Mouse (Mus musculus) forebrain, embryonic 12.5 days (tissue): ENCODE data around the gene Prtn3. TPM values are rescaled to one million over a fixed set of nuclear protein-coding genes. Genes with fewer than 3 reads are reported as not detected.

ENCODE experiments used
- ATAC-seq: fragments of 200-750 bp; cut with Nextera tagmentation; 2 replicates; pipeline ENCODE4 v1.8.0; 2017; ENCODE audit warnings: moderate TSS enrichment; ENCODE audit not compliant: low FRiP score
- H3K27ac ChIP-seq: fragments of 300-500 bp; sonication (generic); 2 replicates; pipeline ENCODE4 v1.5.1; 2016; ENCODE audit warnings: mild to moderate bottlenecking
- H3K27me3 ChIP-seq: fragments of 300-500 bp; sonication (generic); 2 replicates; pipeline ENCODE4 v1.6.1; 2016; ENCODE audit warnings: mild to moderate bottlenecking
- H3K36me3 ChIP-seq: fragments of 300-500 bp; sonication (generic); replicated peaks from 2 replicates; pipeline ENCODE4 v1.6.1; 2016; ENCODE audit warnings: mild to moderate bottlenecking
- H3K4me1 ChIP-seq: fragments of 300-500 bp; sonication (generic); 2 replicates; pipeline ENCODE4 v1.6.1; 2016
- H3K4me2 ChIP-seq: fragments of 300-500 bp; sonication (generic); 2 replicates; pipeline ENCODE4 v1.6.1; 2016; ENCODE audit warnings: mild to moderate bottlenecking, moderate library complexity
- H3K4me3 ChIP-seq: fragments of 300-500 bp; sonication (generic); replicated peaks from 2 replicates; pipeline ENCODE4 v1.5.1; 2016; ENCODE audit warnings: mild to moderate bottlenecking
- H3K9ac ChIP-seq: fragments of 300-500 bp; sonication (generic); 2 replicates; pipeline ENCODE4 v1.6.1; 2016; ENCODE audit warnings: mild to moderate bottlenecking
- H3K9me3 ChIP-seq: fragments of 300-500 bp; sonication (generic); 2 replicates; pipeline ENCODE4 v1.6.1; 2016
- WGBS: fragments of 180-500 bp; shearing (Covaris S2); methylation state at CpG from one replicate; pipeline ENCODE4 v1.1.7; 2016; 5-methylcytosine and 5-hydroxymethylcytosine counted together
- polyA plus RNA-seq: library from polyadenylated mRNA; unstranded; fragments of >200 nt; fragmentation: Nextera tagmentation; extraction: Ambion mirVana; gene quantifications from 2 replicates; pipeline ENCODE4 v1.2.1, GENCODE M21; 2016

Gene Prtn3
- polyA plus RNA-seq, 1 experiment from 2014 or later, result 16.2 TPM

DNA sequence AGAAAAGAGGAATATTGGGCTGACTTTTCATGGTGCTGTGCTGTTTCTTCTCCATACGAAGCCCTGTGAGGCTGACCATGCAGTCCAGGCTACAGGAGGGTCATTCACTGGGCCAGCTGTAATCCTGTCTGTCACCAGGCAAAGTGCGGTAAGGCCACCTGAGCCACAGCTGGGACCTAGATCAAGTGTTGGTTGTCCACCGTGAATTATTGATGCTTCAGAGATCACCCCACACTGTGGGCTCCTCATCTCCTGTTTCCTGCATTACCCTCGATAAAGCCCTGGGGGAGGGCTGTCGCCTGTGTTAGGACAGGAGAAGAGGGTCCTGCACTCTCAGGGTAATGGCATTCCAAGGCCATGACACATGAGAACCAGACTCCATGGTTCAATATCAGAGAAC is 27.7 kb upstream of the Prtn3 start:
- no peaks in the 10 kb centered on the region for H3K27me3 ChIP-seq
- no peaks in the 10 kb centered on the region for H3K9me3 ChIP-seq
- ATAC-seq, result no peak
- no peaks in the 10 kb centered on the region for H3K36me3 ChIP-seq
- no peak overlapping the region for H3K27ac ChIP-seq
- no peak overlapping the region for H3K4me3 ChIP-seq
- 73% methylated on average over 5 of the region's 5 CpGs for WGBS
- H3K9ac ChIP-seq, result no peak overlapping the region
- H3K4me2 ChIP-seq, result no peak overlapping the region
- H3K4me1 ChIP-seq, result peaks cover 24% of the 10 kb centered on the region

DNA sequence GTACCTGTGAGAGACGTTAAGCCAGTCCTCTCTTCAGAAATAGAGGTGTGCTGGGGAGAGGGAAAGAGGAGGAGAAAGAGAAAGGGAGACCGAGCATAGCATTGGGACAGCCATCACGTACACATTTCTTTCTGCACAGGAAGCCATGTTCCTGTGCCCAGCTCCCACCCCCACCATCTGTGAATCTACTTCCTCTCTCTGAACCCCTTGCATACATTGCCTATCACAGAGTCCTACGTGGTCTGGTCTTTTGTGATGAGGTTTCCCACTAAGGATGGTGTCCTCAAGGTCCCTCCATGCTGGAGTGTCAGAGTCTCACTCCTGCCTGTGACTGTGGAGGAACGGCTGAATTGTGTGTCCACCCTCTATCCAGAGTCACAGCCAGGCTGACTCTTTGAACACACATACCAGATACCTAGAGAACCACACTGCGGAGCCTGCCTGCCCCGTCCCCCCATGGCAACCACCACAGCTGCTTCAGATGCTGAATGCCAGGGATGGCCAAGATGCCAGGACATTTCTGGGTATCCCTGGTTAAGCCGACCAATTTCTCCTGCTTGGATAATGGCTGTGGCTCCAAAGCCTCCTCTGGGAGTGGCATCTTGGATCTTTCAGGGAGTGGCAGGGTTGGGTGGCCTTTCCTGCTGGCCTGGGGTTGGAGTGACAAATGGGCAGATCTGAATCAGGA is 24.2 kb upstream of the Prtn3 start:
- Histone ChIP-seq H3K36me3 (no peaks in the 10 kb centered on the region), H3K27ac (no peak overlapping the region), H3K27me3 (no peaks in the 10 kb centered on the region), H3K4me2 (no peak overlapping the region), H3K9me3 (no peaks in the 10 kb centered on the region), H3K4me1 (peaks cover 27% of the 10 kb centered on the region), H3K4me3 (no peak overlapping the region), H3K9ac (no peak overlapping the region)
- ATAC-seq, result no peak
- WGBS, result 85% methylated on average over 8 of the region's 8 CpGs

DNA sequence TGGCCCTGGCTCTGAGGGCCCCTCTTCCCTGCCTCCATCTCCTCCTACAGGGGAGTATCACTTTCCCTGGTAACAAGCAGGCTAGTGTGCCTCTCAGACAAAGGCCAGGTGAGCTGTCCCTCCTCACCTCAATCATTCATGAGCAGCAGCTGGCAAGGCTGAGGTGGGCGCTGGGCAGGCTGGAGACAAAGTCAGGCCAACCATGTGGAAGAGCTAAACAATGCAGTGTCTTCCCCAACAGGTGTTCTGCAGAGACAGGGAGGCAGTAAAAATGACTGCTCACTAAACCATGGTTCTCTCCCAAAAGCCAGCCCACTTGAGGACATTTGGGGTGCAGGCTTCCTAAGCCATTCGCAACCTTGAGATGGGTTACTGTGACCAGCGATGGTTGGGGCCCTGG is 22.6 kb upstream of the Prtn3 start:
- Histone ChIP-seq H3K27ac (peak overlapping the region; percentile 100), H3K4me2 (peak overlapping the region; percentile 91), H3K4me3 (no peak overlapping the region), H3K9ac (peak overlapping the region; percentile 90; the same call in 1 of the 2 replicates), H3K36me3 (peaks cover 5% of the 10 kb centered on the region), H3K27me3 (no peaks in the 10 kb centered on the region), H3K9me3 (no peaks in the 10 kb centered on the region), H3K4me1 (peaks cover 39% of the 10 kb centered on the region)
- 85% methylated on average over 3 of the region's 3 CpGs for WGBS
- no peak for ATAC-seq

DNA sequence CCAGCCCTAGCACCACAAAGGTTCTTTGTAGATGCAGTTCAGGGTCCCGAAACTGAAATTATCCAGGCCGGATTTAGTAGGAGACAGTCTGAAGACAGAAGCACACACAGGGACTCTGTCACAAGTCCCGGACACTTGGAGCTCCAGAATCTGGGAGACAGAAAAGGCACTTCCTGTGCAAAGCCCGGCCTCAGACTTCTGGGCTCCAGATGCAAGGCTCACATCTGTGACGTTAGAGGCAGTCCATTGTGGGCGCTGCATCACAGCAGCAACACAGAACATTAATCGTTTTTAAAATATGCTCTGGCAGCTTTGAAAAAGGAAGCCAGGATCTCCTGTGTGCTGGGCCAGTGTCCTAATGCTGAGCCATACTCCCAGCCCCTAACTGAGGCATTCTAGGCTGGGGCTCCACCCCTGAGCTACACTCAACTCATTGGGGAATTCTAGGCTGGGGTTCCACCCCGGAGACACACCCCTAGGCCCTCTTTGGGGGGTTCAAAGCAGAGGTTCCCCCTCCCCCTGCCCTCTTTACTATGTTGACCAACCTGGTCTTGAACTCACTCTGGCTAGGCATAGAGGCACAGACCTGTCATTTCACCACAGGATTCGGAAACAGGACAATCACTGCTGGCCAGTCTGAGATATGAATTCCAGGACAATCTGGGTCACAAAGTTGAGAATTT is 22.0 kb upstream of the Prtn3 start:
- H3K36me3 ChIP-seq, result peaks cover 11% of the 10 kb centered on the region
- H3K4me2 ChIP-seq, result peak overlapping the region; percentile 91
- no peak for ATAC-seq
- no peaks in the 10 kb centered on the region for H3K27me3 ChIP-seq
- 63% methylated on average over 9 of the region's 9 CpGs for WGBS
- H3K9ac ChIP-seq, result peak overlapping the region; percentile 90
- peak overlapping the region; percentile 99 for H3K4me3 ChIP-seq
- peak overlapping the region; percentile 100 for H3K27ac ChIP-seq
- H3K4me1 ChIP-seq, result peaks cover 45% of the 10 kb centered on the region
- no peaks in the 10 kb centered on the region for H3K9me3 ChIP-seq

DNA sequence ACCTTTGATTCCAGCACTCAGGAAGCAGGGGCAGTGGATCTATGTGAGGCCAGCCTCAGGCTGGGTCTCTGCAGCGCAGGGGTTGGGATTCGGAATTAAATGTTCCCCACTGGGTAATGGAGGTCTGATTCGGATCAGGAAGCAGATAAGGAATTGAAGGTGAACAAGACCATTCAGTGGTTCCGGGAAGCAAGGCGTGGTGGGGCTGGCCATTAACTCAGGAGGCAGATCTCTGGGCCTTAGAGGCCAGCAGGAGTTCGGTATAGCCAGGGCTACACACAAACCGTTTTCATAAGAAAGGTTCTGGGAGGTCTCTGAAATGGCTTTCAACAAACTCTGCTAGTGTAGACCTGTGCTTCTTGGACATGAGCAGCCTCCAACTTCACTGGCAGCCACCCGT is 21.4 kb upstream of the Prtn3 start:
- H3K27me3 ChIP-seq, result no peaks in the 10 kb centered on the region
- peaks cover 51% of the 10 kb centered on the region for H3K4me1 ChIP-seq
- H3K27ac ChIP-seq, result peak overlapping the region; percentile 100

DNA sequence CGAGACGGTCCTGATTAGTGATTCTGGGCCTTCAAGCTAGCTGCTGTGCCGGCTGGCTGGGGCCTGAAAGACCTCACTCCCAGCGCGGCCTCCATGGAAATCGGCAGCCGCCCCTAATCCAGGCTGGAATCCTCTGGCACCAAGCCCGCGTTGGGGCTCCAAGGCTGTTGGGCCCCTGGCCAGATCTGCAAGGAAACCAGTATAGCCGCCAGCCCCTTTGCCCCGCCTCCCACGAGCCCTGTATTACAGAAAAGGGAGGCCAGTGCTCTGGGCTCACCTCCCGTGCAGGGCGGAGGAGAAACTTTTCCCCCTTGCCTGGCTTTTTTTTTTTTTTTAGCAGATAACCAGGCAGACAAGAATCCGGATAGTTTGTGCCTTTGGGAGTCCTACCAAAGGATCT is 20.9 kb upstream of the Prtn3 start:
- peak overlapping the region; percentile 100 for H3K27ac ChIP-seq
- H3K9ac ChIP-seq, result peak overlapping the region; percentile 90
- H3K9me3 ChIP-seq, result no peaks in the 10 kb centered on the region
- H3K36me3 ChIP-seq, result peaks cover 22% of the 10 kb centered on the region
- WGBS, result under 1% methylated on average over 15 of the region's 15 CpGs
- peak overlapping the region; percentile 99 for H3K4me3 ChIP-seq
- ATAC-seq, result peak; percentile 39
- peaks cover 53% of the 10 kb centered on the region for H3K4me1 ChIP-seq
- H3K27me3 ChIP-seq, result no peaks in the 10 kb centered on the region
- H3K4me2 ChIP-seq, result peak overlapping the region; percentile 91

More for the DNA sequence above, 21.4 kb upstream of the Prtn3 start:
- Histone ChIP-seq H3K4me3 (peak overlapping the region; percentile 99), H3K36me3 (peaks cover 16% of the 10 kb centered on the region), H3K9me3 (no peaks in the 10 kb centered on the region), H3K9ac (peak overlapping the region; percentile 90), H3K4me2 (peak overlapping the region; percentile 91)
- ATAC-seq, result no peak
- 29% methylated on average over 8 of the region's 8 CpGs for WGBS

DNA sequence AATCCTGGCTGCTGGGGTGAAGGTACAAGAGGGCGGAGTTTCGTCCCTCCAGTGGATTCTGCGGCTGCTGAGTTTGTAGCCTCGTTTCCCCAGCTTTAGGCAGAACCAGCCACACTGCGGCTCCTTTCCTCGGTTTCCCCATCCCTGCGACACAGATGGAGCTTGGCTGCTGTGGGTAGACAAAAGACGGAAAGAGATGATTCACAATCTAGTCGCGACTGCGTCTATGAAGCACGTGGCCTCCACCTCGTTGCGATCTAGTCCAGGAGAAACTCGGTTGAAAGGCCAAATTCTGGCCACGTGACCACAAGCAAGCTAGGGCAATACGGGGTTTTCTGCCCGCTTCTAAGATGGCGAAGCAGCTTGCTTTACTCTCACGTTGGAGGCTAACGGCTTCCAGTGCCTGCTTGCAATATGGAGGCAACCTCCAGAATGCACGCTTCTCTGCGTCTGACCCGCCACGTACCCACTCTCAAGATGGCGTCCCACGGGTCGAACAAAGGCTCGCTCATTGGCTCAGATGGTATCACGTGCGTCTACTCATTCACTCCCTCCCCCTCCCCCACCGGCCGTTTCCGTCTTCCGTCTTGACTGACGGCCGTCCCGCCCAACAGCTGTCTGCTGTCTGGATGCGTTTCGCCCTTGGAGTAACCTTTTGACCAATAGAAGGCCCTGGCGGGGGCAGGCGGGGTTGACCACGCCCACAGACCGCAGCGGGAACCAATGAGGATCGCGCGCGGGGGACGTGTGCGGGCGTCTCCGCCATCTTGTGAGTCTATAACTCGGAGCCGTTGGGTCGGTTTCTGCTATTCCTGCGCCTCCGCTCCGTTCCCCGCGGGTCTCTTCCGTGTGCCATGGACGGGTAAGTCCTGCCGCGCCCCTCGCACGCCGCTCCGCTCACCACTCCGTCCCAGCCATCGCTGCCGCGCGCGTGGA is 20.1 kb upstream of the Prtn3 start, which contains the start of gene Ptbp1:
Gene Ptbp1, plus strand, starts transcription at position 568 of the 936 bp plus-strand sequence.
- H3K9me3 ChIP-seq, result no peaks in the 10 kb centered on the region
- no peaks in the 10 kb centered on the region for H3K27me3 ChIP-seq
- H3K36me3 ChIP-seq, result peaks cover 30% of the 10 kb centered on the region
- peak within 1 kb of the TSS; percentile 99 for H3K9ac ChIP-seq
- H3K4me2 ChIP-seq, result peak within 1 kb of the TSS; percentile 97
- H3K4me3 ChIP-seq, result peak within 1 kb of the TSS; percentile 99
- peaks cover 59% of the 10 kb centered on the region for H3K4me1 ChIP-seq
- H3K27ac ChIP-seq, result peak within 1 kb of the TSS; percentile 100
- under 1% methylated on average over 75 of the region's 75 CpGs for WGBS
- ATAC-seq, result peak; percentile 94

DNA sequence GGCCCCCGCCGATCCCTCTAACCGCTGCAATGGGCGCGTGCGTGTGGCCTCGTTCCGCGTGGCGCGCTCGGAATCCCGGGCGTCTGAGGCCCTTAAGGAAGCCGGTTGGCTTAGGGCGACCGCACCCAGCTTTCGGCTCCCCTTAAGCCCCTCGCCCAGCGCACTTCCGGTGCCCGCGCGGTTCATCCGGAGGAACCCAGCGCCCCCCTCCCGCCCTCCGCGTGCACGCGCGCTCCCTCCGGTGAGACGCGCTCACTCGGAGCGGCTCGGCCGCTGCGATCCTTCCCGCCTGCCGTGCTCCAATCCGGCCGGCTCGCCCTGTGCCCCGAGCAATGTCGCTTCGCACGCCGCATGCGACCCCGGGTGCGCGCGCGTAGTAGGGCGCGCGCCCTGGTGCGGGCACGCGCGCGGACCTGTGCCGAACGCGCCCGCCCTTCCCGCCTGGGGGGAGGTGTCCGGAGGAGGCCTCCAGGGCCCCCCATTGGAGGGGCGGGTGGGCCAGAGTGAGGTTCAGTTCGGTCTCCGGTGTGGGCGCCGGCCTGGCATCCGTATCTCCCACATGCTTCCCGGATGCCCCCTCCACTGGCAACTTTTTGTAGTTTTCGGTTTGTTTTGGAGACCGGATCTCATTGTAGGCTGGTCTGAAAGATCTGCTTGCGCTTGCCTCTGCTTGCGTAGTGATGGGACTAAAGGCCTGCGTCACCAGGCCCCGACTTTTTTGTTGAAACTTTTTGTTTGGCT is 19.3 kb upstream of the Prtn3 start:
- WGBS, result under 1% methylated on average over 83 of the region's 83 CpGs
- peak overlapping the region; percentile 100 for H3K27ac ChIP-seq
- peak overlapping the region; percentile 99 for H3K4me3 ChIP-seq
- H3K36me3 ChIP-seq, result peaks cover 38% of the 10 kb centered on the region
- no peaks in the 10 kb centered on the region for H3K9me3 ChIP-seq
- peak overlapping the region; percentile 97 for H3K4me2 ChIP-seq
- H3K27me3 ChIP-seq, result no peaks in the 10 kb centered on the region
- peak overlapping the region; percentile 99 for H3K9ac ChIP-seq
- peak; percentile 43 for ATAC-seq
- peaks cover 59% of the 10 kb centered on the region for H3K4me1 ChIP-seq

DNA sequence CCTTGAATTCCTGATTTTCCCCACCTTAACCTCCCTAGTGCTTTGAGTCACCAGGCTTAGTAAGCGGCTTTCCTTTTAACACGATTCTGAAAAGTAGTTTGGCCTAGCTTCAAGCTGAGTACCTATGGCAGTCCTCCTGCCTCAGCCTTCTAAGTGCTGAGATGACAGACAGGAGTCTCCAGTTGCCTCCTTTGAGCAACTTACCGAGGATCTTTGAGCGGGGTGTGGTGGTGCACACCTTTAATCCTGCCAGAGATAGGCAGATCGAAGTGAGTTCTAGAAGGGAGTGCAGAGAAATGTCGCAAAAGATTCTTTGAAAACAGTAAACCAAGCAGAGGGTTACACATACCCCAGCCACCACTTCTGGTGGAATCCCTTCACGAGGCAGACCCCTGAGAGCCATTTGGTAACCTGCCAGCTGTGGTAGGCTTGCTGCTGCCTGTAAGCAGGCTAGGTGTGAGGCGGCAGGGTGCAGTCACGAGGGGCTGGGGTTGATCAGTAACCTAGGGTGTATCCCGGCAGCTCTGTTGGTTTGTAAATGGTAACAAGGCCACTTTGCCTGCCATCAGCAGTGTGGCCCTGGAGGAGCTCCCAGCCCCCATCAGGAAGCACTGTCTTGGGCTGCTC is 18.6 kb upstream of the Prtn3 start:
- no peak for ATAC-seq
- peak overlapping the region; percentile 100 for H3K27ac ChIP-seq
- peaks cover 61% of the 10 kb centered on the region for H3K4me1 ChIP-seq
- H3K9ac ChIP-seq, result peak overlapping the region; percentile 99
- WGBS, result 7% methylated on average over 10 of the region's 10 CpGs
- peak overlapping the region; percentile 99 for H3K4me3 ChIP-seq
- no peaks in the 10 kb centered on the region for H3K27me3 ChIP-seq
- H3K9me3 ChIP-seq, result no peaks in the 10 kb centered on the region
- H3K36me3 ChIP-seq, result peaks cover 45% of the 10 kb centered on the region
- peak overlapping the region; percentile 97 for H3K4me2 ChIP-seq

DNA sequence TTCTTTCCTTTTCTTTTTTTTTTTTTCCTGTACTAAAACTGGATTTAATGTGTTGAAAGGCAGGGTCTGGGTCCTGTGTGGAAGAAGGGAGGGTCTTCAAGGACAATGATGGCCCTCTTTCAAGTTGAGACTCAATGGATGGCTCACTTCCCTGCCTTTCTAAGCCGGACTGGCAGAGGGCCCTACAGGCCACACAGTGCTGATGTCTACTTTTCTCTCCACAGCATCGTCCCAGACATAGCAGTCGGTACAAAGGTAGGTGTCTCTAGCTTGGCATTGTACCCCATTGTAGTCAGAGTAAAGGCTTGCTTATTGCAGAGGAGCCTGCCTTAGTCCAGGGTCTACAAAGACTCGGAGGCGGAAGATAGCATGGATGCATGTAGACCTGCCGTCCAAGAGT is 18.0 kb upstream of the Prtn3 start:
- Histone ChIP-seq H3K4me1 (peaks cover 62% of the 10 kb centered on the region), H3K36me3 (peaks cover 51% of the 10 kb centered on the region)
- WGBS, result 41% methylated on average over 6 of the region's 6 CpGs

More for the DNA sequence above, 18.0 kb upstream of the Prtn3 start:
- no peak for ATAC-seq
- Histone ChIP-seq H3K9me3 (no peaks in the 10 kb centered on the region), H3K4me2 (peak overlapping the region; percentile 97), H3K27ac (peak overlapping the region; percentile 100; the same call in 1 of the 2 replicates), H3K27me3 (no peaks in the 10 kb centered on the region), H3K4me3 (peak overlapping the region; percentile 99), H3K9ac (peak overlapping the region; percentile 99)
